Mouse (Mus musculus) gastrocnemius, postnatal 36 days (tissue): ENCODE results near the gene Fam217b. TPM values are rescaled to one million over a fixed set of nuclear protein-coding genes. Genes with fewer than 3 reads are reported as not detected.

Experiments
- DNase-seq, 2 experiments: peaks; one replicate each; pipeline ENCODE4 v3.0.0; 2022
- intact Hi-C: fragments of 180-260 bp; cut with DNase I; formaldehyde crosslinking; loops from one replicate; pipeline ENCODE4 v1.15.1; 2025
- long read RNA-seq, 2 experiments: library from polyadenylated mRNA; stranded (forward); transcript quantifications; one replicate each; pipeline ENCODE4 v2.0.0; 2021
- total RNA-seq, 2 experiments: library from RNA; stranded (reverse); gene quantifications; 2 replicates each; pipeline ENCODE4 v1.2.3; 2021

The Fam217b gene
- total RNA-seq: 1 to 10 TPM; 1.9 to 2.4 TPM
- long read RNA-seq, experiment 1: 0 reads
- long read RNA-seq, experiment 2: 0 reads

- intact Hi-C loops: loop anchor here (5.0 kb wide), 1 partner anchor 78 kb away; no protein-coding TSS in a partner anchor
- peak; percentile 55 to 58 for DNase-seq
Observed at GRCm38 (mm10) chr2:178414261-178415149, at the start of gene Fam217b, which contains the start of gene Ppp1r3d. TSS of gene Fam217b (plus strand) at chr2:178414524. TSS of gene Ppp1r3d (minus strand) at chr2:178414472.

- DNase-seq: no peak
- intact Hi-C loops: no loop called here
Observed at GRCm38 (mm10) chr2:178407053-178407815, 7.1 kb upstream of the Fam217b start, which contains the start of gene Sycp2. TSS of gene Sycp2 (minus strand) at chr2:178407685.

- intact Hi-C loops: no loop called here
- no peak for DNase-seq
Observed at GRCm38 (mm10) chr2:178409024-178409423, 5.3 kb upstream of the Fam217b start.

- DNase-seq: no peak
- intact Hi-C loops: no loop called here
Observed at GRCm38 (mm10) chr2:178410286-178410685, 4.0 kb upstream of the Fam217b start.

DNA sequence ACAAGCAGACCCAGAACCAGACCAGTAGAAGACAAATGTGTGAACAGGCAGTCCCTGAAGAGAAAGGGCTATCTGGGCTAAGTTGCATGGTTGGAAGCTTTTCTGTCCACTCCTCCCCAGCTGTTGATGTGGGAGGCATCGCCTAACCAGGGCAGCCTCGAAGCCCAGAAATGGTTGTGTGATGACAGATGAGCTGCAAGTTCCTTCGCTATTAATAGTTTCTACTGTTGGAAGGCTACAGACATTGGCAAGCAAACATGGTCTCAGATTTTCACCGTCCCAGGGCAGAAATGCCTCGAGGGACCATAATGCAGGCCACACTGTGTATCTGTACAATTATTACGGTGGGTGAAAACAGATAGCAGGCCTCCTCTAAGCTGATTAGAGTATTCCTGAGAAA lies 1.7 kb upstream of the Fam217b start:
- intact Hi-C loops: no loop called here
- DNase-seq: peak in 1 of 2 experiments; percentile 44

DNA sequence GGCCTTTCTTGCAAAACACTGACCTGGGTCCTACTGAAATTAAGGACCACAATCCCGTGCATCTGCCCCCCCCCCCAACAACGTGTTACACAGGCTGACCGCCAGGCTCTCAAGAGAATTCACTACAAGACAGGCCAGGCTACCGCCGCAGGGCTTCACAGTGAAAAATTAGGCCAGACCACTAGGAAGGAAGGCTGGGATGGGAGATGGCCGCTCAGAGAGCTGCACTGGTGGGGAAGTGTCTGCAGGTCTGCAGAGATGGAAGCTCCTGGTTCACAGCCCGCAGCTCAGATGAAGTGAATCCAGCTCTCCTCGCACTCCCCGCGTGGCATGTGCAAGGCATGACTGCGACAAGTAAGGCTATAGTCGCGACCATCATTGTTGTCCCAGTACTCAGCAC lies 1.2 kb upstream of the Fam217b start:
- DNase-seq: no peak
- intact Hi-C loops: no loop called here

GRCm38 (mm10) chr2:178413481-178414260 lies 653 bp upstream of the Fam217b start:
- intact Hi-C loops: no loop called here
- no peak for DNase-seq

DNA sequence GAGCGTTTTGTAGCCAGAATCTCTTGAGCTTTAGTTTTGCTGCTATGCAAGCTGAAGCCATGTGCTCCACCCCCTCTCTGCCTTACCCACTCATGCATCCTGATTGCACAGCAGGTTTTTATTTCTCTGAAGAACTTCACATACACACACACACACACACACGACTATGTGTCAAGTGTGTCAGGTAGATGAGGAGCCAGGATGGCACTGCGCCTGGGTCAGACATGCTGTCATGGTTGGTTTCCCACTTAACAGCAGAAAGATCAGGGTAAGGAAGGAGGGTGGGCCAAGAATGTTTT lies 775 bp downstream of the Fam217b start:
- DNase-seq: no peak
- intact Hi-C loops: loop anchor here (5.0 kb wide), 1 partner anchor 77 kb away; no protein-coding TSS in a partner anchor

DNA sequence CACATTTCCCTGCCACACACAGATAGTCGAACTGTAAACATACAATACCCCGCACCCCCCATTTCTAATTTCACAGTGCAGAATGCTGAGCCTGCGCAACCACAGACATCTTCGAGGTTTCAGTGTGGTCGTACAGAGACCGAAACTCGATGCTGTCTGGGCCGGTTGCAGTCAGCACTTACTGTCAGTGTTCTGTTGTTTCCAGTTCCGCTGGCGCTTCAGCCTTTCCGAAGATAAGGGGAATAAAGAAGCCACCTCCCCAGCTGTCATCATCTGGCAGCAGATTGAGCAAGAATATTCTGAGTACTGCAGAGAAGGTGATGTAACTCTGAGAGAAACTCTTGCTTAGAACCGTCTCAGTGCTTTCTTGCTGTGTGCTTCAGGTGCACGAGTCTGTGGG lies 2.1 kb downstream of the Fam217b start:
- intact Hi-C loops: loop anchor here (5.0 kb wide), 1 partner anchor 76 kb away; no protein-coding TSS in a partner anchor
- no peak for DNase-seq

DNA sequence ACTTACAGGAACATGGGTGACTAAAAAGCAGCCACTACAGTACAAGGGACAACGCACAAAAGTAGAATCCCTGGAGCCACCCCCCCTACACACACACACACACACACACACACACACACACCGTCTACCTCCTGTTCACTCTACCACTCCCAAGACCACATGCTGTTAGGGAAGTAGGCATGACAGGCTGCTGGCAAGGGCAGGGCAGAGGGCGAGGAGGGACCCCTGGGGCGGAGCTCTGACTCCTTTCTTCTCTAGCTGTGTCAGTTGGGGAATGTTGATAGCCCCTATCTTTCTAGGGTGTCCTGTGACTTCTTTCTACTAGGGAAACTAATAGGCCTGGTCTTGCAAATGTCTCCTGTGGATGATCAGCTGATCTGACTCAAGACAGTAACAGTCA lies 2.6 kb downstream of the Fam217b start:
- no peak for DNase-seq
- intact Hi-C loops: loop anchor here (5.0 kb wide), 1 partner anchor 75 kb away; no protein-coding TSS in a partner anchor

DNA sequence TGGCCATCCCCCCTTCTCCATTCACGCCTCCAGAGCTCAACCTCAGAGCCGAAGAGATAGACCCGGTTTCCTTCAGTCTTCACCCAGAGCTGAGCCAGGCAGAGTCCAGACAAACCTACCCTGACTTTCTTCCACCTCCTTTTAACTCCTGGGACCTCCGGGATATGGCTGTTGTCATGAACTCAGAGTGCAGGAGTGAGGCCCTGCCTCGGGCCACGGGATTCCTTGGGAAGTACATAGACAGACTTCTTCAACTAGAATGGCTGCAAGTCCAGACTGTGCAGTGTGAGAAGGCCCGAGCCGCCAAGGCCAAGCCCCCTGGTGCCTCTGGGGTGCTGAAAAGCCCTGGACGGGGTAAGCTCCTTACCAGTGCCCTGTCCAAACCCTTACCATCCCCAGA lies 6.3 kb downstream of the Fam217b start:
- no peak for DNase-seq
- intact Hi-C loops: no loop called here

GRCm38 (mm10) chr2:178421603-178422002 lies 7.3 kb downstream of the Fam217b start:
- intact Hi-C loops: no loop called here
- DNase-seq: no peak

DNA sequence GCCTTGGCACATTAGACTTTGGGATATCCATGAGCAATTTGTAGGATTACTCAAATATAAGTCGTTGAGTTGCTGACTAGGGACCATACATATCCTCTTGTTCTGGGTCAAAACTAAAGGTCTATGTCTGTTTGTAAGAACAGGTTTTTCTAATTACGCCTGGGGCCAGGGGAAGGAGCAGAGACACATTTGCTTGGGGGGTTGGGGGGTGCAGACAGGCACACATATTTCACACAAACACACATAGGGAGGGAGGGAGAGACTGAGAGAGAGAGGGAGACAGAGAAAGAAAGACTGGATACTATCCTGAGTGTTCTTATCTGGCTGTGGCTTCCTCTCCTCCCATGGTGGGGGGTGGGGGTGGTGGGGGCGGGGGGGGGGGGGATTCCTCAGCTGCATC lies 7.9 kb downstream of the Fam217b start:
- no peak for DNase-seq
- intact Hi-C loops: no loop called here

- intact Hi-C loops: no loop called here
Observed at GRCm38 (mm10) chr2:178423223-178423622, 8.9 kb downstream of the Fam217b start.

DNA sequence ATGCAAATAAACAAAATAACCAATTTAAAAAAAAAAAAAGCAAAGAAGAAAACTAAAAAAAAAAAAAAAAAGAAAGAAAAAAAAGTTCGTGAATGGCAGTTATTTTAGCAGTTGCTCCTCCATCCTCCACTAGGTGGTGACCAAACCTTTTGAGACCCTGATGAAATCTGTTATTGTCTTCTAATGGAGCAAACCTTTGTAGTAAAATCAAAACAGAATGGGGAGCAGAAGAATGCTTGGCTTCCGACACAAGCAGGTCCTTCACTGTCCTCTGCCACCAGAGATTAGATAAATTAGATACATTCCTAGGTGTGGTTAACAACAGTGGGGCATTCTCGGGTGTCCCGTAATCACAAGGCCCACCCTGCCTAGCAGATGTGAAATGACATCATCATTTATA lies 11.9 kb downstream of the Fam217b start:
- no peak for DNase-seq
- intact Hi-C loops: loop anchor here (5.0 kb wide), 2 partner anchors 81 to 241 kb away; no protein-coding TSS in a partner anchor

More at GRCm38 (mm10) chr2:178423223-178423622, 8.9 kb downstream of the Fam217b start:
- no peak for DNase-seq

DNA sequence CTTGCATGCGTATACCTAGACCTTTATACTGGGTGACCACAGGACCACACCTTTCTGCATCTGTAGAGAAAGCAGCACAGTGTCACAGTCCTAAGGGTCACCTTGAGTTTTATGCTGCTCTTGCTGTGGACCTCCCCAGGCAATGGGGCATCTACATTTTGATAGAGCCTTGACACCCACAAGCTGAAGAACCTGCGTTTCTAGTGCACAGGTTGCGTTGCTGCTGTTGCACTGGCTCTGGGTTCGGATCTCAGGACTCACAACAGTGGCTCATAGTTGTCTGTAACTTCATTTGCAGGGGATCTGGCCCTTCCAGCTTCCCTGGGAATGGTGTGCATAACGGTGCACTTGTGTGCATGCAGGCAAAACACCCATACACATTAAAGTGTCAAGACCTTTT lies 12.9 kb downstream of the Fam217b start:
- intact Hi-C loops: loop anchor here (5.0 kb wide), 2 partner anchors 80 to 240 kb away; no protein-coding TSS in a partner anchor
- no peak for DNase-seq

DNA sequence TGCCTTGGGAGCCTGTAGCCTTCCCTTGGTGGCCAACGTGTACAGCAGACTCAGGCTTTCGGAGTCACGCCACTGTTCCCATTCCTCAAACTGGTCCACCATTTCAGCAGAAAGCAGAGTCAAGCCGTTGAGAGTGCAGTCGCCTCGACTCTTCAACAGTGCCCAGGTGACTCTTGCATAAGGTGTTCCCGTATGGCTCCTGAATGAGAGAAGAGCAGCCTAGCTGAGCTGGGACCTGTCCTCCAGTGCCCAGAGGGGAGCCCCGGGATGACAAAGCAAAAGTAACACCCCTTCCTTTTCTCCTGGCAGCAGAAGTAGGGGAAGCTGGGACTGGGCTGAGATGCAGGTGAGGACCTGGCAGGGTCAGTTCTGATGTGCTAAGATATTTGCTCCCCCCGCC lies 13.9 kb downstream of the Fam217b start:
- intact Hi-C loops: loop anchor here (5.0 kb wide), 2 partner anchors 79 to 239 kb away; no protein-coding TSS in a partner anchor
- DNase-seq: no peak

GRCm38 (mm10) chr2:178428676-178429075 lies 14.4 kb downstream of the Fam217b start:
- intact Hi-C loops: loop anchor here (5.0 kb wide), 2 partner anchors 79 to 239 kb away; no protein-coding TSS in a partner anchor
- DNase-seq: no peak

DNA sequence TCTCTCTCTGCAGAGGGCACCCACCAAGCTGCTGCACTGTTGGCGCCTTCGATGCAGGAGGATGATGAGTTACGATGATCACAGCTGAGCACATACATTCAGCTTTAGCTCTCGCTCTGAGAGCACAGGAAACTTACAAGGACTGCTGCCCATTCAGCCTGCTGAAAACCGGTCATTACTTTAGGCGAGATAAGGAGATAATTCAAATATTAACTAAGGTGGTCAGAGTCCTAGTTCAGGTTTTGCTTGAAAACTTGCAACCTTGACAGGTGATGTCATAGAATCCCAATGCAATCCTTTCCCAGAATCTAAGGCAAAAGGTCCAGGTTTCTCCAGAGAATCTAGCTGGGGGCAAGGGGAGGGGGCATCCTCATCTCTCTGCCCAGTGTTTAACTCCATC lies 15.1 kb downstream of the Fam217b start:
- DNase-seq: no peak
- intact Hi-C loops: loop anchor here (5.0 kb wide), 2 partner anchors 78 to 238 kb away; no protein-coding TSS in a partner anchor

DNA sequence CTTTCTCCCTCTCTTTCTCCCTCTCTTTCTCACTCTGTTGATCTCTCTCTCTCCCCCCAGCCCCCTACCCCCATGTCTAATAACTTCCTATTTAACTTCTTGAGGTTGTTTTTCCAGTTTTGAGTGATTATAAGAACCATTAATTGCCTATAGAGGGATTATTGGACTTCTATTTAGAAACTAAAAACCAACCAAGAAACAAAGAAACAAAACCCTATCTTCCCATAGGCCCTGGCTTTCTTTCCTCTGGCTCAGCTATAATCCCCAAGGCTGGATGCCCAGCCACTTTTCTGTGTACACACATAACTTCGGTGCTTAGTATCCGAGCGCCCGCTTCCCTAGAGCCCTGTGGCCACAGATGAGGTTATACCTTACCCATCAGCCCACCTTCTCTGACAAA lies 15.9 kb downstream of the Fam217b start, which contains the start of gene Cdh26:
Gene Cdh26, plus strand, starts transcription at position 301 of the 400 bp plus-strand sequence.
- intact Hi-C loops: no loop called here
- no peak for DNase-seq
